Mouse (Mus musculus) forebrain, embryonic 16.5 days (tissue): Measurements from ENCODE around the gene Pcbp2. TPM values are rescaled to one million over a fixed set of nuclear protein-coding genes. Genes with fewer than 3 reads are reported as not detected.
A peak's percentile ranks its signal among the peaks of the same experiment; 100 is the strongest.

Experiments
- ATAC-seq: fragments of 200-750 bp; cut with Nextera tagmentation; 2 replicates; pipeline ENCODE4 v1.8.0; 2017; ENCODE audit warnings: mild to moderate bottlenecking, moderate library complexity
- H3K27ac ChIP-seq: fragments of 300-500 bp; sonication (generic); 2 replicates; pipeline ENCODE4 v1.5.1; 2014; ENCODE audit warnings: low read length, control low read depth
- H3K27me3 ChIP-seq: fragments of 300-500 bp; sonication (generic); replicated peaks from 2 replicates; pipeline ENCODE4 v1.6.1; 2014; ENCODE audit warnings: low read length; ENCODE audit not compliant: control insufficient read depth, insufficient read depth
- H3K36me3 ChIP-seq: fragments of 300-500 bp; sonication (generic); 2 replicates; pipeline ENCODE4 v1.6.1; 2014; ENCODE audit not compliant: control insufficient read depth, insufficient read depth
- H3K4me1 ChIP-seq: fragments of 300-500 bp; sonication (generic); replicated peaks from 2 replicates; pipeline ENCODE4 v1.6.1; 2014; ENCODE audit warnings: low read length; ENCODE audit not compliant: control insufficient read depth, insufficient read depth
- H3K4me2 ChIP-seq: fragments of 300-500 bp; sonication (generic); 2 replicates; pipeline ENCODE4 v1.6.1; 2014; ENCODE audit warnings: mild to moderate bottlenecking, low read length, control low read depth
- H3K4me3 ChIP-seq: fragments of 300-500 bp; sonication (generic); replicated peaks from 2 replicates; pipeline ENCODE4 v1.5.1; 2014; ENCODE audit warnings: mild to moderate bottlenecking, low read length, control low read depth
- H3K9ac ChIP-seq: fragments of 300-500 bp; sonication (generic); replicated peaks from 2 replicates; pipeline ENCODE4 v1.6.1; 2014; ENCODE audit warnings: low read depth, low read length, control low read depth
- H3K9me3 ChIP-seq: fragments of 300-500 bp; sonication (generic); 2 replicates; pipeline ENCODE4 v1.6.1; 2016; ENCODE audit warnings: low read length; ENCODE audit not compliant: control insufficient read depth
- WGBS: fragments of 180-500 bp; shearing (Covaris S2); extraction: QIAGEN DNeasy Blood & Tissue Kit; methylation state at CpG from one replicate; pipeline ENCODE4 v1.1.7; 2014; 5-methylcytosine and 5-hydroxymethylcytosine counted together
- polyA plus RNA-seq: library from polyadenylated mRNA; unstranded; fragments of >200 nt; fragmentation: Nextera tagmentation; extraction: Ambion mirVana; gene quantifications from 2 replicates; pipeline ENCODE4 v1.2.1, GENCODE M21; 2015

Gene Pcbp2
- polyA plus RNA-seq, 1 experiment from 2014 or later, result 144 TPM

DNA sequence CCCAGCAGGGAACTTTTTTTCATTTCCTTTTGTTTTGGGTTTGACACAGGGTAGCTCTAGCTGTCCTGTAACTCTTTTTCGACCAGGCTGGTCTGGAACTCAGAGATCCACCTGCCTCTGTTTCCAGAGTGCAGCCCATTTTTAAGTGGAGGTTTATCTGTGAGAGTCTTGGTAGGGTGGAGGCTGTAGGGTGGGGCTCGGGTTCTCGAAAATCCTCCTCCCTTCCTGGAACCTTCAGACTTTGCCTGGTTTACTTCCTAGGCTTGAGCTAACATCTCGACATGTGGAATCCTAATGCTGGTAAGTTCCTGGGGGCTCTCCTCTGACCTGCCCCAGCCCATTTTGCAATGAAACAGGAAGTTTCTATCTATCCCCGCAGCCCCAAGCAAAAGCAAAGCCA is 10.5 kb upstream of the Pcbp2 start:
- Histone ChIP-seq H3K9me3 (no peaks in the 10 kb centered on the region), H3K4me2 (no peak overlapping the region), H3K4me1 (peaks cover 11% of the 10 kb centered on the region), H3K9ac (no peak overlapping the region), H3K27me3 (no peaks in the 10 kb centered on the region), H3K27ac (no peak overlapping the region), H3K4me3 (no peak overlapping the region), H3K36me3 (no peaks in the 10 kb centered on the region)
- ATAC-seq, result no peak
- WGBS, result 65% methylated on average over 5 of the region's 5 CpGs

DNA sequence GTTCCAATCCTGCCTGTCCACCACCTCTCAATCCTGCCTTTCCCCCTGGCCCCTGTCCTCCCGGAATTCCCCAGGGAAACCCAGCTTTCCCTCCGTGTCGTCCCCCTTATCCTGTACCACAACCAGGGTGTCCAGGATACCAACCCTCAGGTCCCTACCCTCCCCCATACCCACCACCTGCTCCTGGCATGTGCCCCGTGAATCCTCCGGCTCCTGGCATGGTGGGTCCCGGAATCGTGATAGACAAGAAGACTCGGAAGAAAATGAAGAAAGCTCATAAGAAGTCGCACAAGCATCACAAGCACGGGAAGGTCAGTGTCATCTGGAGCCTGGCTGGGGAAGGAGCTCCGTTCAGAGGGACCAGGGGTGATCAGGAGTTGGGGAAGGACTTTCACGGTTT is 9.9 kb upstream of the Pcbp2 start:
- no peak for ATAC-seq
- 82% methylated on average over 12 of the region's 12 CpGs for WGBS
- Histone ChIP-seq H3K4me2 (no peak overlapping the region), H3K4me1 (peaks cover 11% of the 10 kb centered on the region), H3K36me3 (no peaks in the 10 kb centered on the region), H3K27me3 (no peaks in the 10 kb centered on the region), H3K9ac (no peak overlapping the region), H3K9me3 (no peaks in the 10 kb centered on the region), H3K27ac (no peak overlapping the region), H3K4me3 (no peak overlapping the region)

GRCm38 (mm10) chr15:102460971-102461370 is 9.4 kb upstream of the Pcbp2 start:
- no peak for ATAC-seq
- Histone ChIP-seq H3K27ac (no peak overlapping the region), H3K4me2 (no peak overlapping the region), H3K27me3 (no peaks in the 10 kb centered on the region), H3K4me3 (no peak overlapping the region), H3K4me1 (peaks cover 11% of the 10 kb centered on the region), H3K9ac (no peak overlapping the region), H3K9me3 (no peaks in the 10 kb centered on the region), H3K36me3 (no peaks in the 10 kb centered on the region)
- WGBS, result 76% methylated on average over 4 of the region's 4 CpGs

GRCm38 (mm10) chr15:102461430-102462075 is 8.8 kb upstream of the Pcbp2 start:
- Histone ChIP-seq H3K4me1 (peaks cover 11% of the 10 kb centered on the region), H3K36me3 (no peaks in the 10 kb centered on the region), H3K27ac (no peak overlapping the region), H3K4me2 (no peak overlapping the region), H3K9ac (no peak overlapping the region), H3K27me3 (no peaks in the 10 kb centered on the region), H3K4me3 (no peak overlapping the region), H3K9me3 (no peaks in the 10 kb centered on the region)
- WGBS, result 87% methylated on average over 9 of the region's 9 CpGs
- ATAC-seq, result no peak

GRCm38 (mm10) chr15:102463666-102464065 is 6.7 kb upstream of the Pcbp2 start:
- no peak overlapping the region for H3K4me2 ChIP-seq
- H3K27me3 ChIP-seq, result no peaks in the 10 kb centered on the region
- ATAC-seq, result no peak
- H3K4me3 ChIP-seq, result no peak overlapping the region
- H3K9me3 ChIP-seq, result no peaks in the 10 kb centered on the region; the same call in 1 of the 2 replicates
- no peaks in the 10 kb centered on the region for H3K36me3 ChIP-seq
- no peak overlapping the region for H3K9ac ChIP-seq
- peaks cover 8% of the 10 kb centered on the region for H3K4me1 ChIP-seq
- H3K27ac ChIP-seq, result no peak overlapping the region

GRCm38 (mm10) chr15:102468675-102469370 is 1.5 kb upstream of the Pcbp2 start:
- peaks cover 9% of the 10 kb centered on the region for H3K4me1 ChIP-seq
- no peak overlapping the region for H3K4me2 ChIP-seq
- H3K4me3 ChIP-seq, result no peak overlapping the region
- no peak overlapping the region for H3K27ac ChIP-seq
- ATAC-seq, result no peak
- H3K9me3 ChIP-seq, result no peaks in the 10 kb centered on the region; the same call in 1 of the 2 replicates
- H3K27me3 ChIP-seq, result no peaks in the 10 kb centered on the region
- H3K9ac ChIP-seq, result no peak overlapping the region
- WGBS, result 95% methylated on average over 9 of the region's 9 CpGs
- H3K36me3 ChIP-seq, result no peaks in the 10 kb centered on the region

- peaks cover 9% of the 10 kb centered on the region for H3K4me1 ChIP-seq
- ATAC-seq, result peak; percentile 76
- peak overlapping the region; percentile 93 for H3K27ac ChIP-seq
- H3K9me3 ChIP-seq, result no peaks in the 10 kb centered on the region; the same call in 1 of the 2 replicates
- under 1% methylated on average over 44 of the region's 67 CpGs for WGBS
- H3K9ac ChIP-seq, result peak overlapping the region; percentile 85
- peak overlapping the region; percentile 77 for H3K4me3 ChIP-seq
- peaks cover 16% of the 10 kb centered on the region for H3K36me3 ChIP-seq
- no peaks in the 10 kb centered on the region for H3K27me3 ChIP-seq
- H3K4me2 ChIP-seq, result peak overlapping the region; percentile 82
These were observed 411 bp downstream of the Pcbp2 start for GRCm38 (mm10) chr15:102470605-102471294.

GRCm38 (mm10) chr15:102471295-102471645 is 931 bp downstream of the Pcbp2 start:
- Histone ChIP-seq H3K4me3 (peak overlapping the region; percentile 77), H3K9ac (peak overlapping the region; percentile 85), H3K27me3 (no peaks in the 10 kb centered on the region), H3K4me2 (peak overlapping the region; percentile 82), H3K36me3 (peaks cover 18% of the 10 kb centered on the region), H3K9me3 (no peaks in the 10 kb centered on the region; the same call in 1 of the 2 replicates), H3K27ac (peak overlapping the region; percentile 93), H3K4me1 (peaks cover 9% of the 10 kb centered on the region)
- ATAC-seq, result no peak
- 1% methylated on average over 10 of the region's 10 CpGs for WGBS

GRCm38 (mm10) chr15:102471727-102472126 is 1.4 kb downstream of the Pcbp2 start:
- Histone ChIP-seq H3K9ac (peak overlapping the region; percentile 6; the same call in 1 of the 2 replicates), H3K4me1 (peaks cover 9% of the 10 kb centered on the region), H3K36me3 (peaks cover 20% of the 10 kb centered on the region), H3K4me3 (peak overlapping the region; percentile 18), H3K9me3 (no peaks in the 10 kb centered on the region; the same call in 1 of the 2 replicates), H3K27me3 (no peaks in the 10 kb centered on the region), H3K4me2 (peak overlapping the region; percentile 82), H3K27ac (no peak overlapping the region)
- no peak for ATAC-seq
